Mouse (Mus musculus) midbrain, postnatal 0 days (tissue): ENCODE data around the gene Gm42906. TPM values are rescaled to one million over a fixed set of nuclear protein-coding genes. Genes with fewer than 3 reads are reported as not detected.

Source experiments
- ATAC-seq: fragments of 200-750 bp; cut with Nextera tagmentation; 2 replicates; pipeline ENCODE4 v1.8.0; 2017; ENCODE audit warnings: moderate number of reproducible peaks, mild to moderate bottlenecking, moderate TSS enrichment, moderate library complexity; ENCODE audit not compliant: low FRiP score
- DNase-seq: peaks from one replicate; pipeline ENCODE4 v3.0.0-alpha.2; 2015; ENCODE audit warnings: low spot score
- H3K27ac ChIP-seq: fragments of 300-500 bp; sonication (generic); 2 replicates; pipeline ENCODE4 v1.5.1; 2014; ENCODE audit warnings: low read depth, mild to moderate bottlenecking, low read length, mixed read lengths
- H3K27me3 ChIP-seq: fragments of 300-500 bp; sonication (generic); 2 replicates; pipeline ENCODE4 v1.6.1; 2014; ENCODE audit warnings: low read length, control low read depth, mixed read lengths; ENCODE audit not compliant: insufficient read depth
- H3K36me3 ChIP-seq: fragments of 300-500 bp; sonication (generic); 2 replicates; pipeline ENCODE4 v1.6.1; 2014; ENCODE audit warnings: low read length, control low read depth, mixed read lengths; ENCODE audit not compliant: insufficient read depth
- H3K4me1 ChIP-seq: fragments of 300-500 bp; sonication (generic); 2 replicates; pipeline ENCODE4 v1.6.1; 2014; ENCODE audit warnings: mild to moderate bottlenecking, control low read depth, antibody characterized with exemption, low read length, mixed read lengths; ENCODE audit not compliant: insufficient read depth
- H3K4me2 ChIP-seq: fragments of 300-500 bp; sonication (generic); 2 replicates; pipeline ENCODE4 v1.6.1; 2014; ENCODE audit warnings: low read depth, mild to moderate bottlenecking, low read length, mixed read lengths; ENCODE audit not compliant: poor library complexity, severe bottlenecking
- H3K4me3 ChIP-seq: fragments of 300-500 bp; sonication (generic); 2 replicates; pipeline ENCODE4 v1.5.1; 2014; ENCODE audit warnings: low read depth, mild to moderate bottlenecking, low read length, moderate library complexity
- H3K9ac ChIP-seq: fragments of 300-500 bp; sonication (generic); replicated peaks from 2 replicates; pipeline ENCODE4 v1.6.1; 2014; ENCODE audit warnings: mild to moderate bottlenecking, low read length, moderate library complexity, mixed read lengths; ENCODE audit not compliant: poor library complexity, severe bottlenecking
- H3K9me3 ChIP-seq: fragments of 300-500 bp; sonication (generic); 2 replicates; pipeline ENCODE4 v1.6.1; 2016; ENCODE audit warnings: low read length, control low read depth
- CTCF ChIP-seq: IDR thresholded peaks from 2 replicates; pipeline ENCODE4 v1.5.1; 2016; ENCODE audit warnings: antibody characterized with exemption, mild to moderate bottlenecking
- whole genome bisulfite sequencing: fragments of 180-500 bp; shearing (Covaris S2); extraction: QIAGEN DNeasy Blood & Tissue Kit; methylation state at CpG from one replicate; pipeline ENCODE4 v1.1.7; 2014; 5-methylcytosine and 5-hydroxymethylcytosine counted together
- polyA plus RNA-seq: library from polyadenylated mRNA; unstranded; fragments of >200 nt; fragmentation: Nextera tagmentation; extraction: Ambion mirVana; gene quantifications from 2 replicates; pipeline ENCODE4 v1.2.1, GENCODE M21; 2015
- total RNA-seq: library from RNA; depleted of rRNA; stranded (reverse); fragments of >200 nt; gene quantifications from 2 replicates; pipeline ENCODE4 v1.2.3, GENCODE M21; 2014

The Gm42906 gene
- total and polyA plus RNA-seq, 2 experiments from 2014 or later, result not detected

DNA sequence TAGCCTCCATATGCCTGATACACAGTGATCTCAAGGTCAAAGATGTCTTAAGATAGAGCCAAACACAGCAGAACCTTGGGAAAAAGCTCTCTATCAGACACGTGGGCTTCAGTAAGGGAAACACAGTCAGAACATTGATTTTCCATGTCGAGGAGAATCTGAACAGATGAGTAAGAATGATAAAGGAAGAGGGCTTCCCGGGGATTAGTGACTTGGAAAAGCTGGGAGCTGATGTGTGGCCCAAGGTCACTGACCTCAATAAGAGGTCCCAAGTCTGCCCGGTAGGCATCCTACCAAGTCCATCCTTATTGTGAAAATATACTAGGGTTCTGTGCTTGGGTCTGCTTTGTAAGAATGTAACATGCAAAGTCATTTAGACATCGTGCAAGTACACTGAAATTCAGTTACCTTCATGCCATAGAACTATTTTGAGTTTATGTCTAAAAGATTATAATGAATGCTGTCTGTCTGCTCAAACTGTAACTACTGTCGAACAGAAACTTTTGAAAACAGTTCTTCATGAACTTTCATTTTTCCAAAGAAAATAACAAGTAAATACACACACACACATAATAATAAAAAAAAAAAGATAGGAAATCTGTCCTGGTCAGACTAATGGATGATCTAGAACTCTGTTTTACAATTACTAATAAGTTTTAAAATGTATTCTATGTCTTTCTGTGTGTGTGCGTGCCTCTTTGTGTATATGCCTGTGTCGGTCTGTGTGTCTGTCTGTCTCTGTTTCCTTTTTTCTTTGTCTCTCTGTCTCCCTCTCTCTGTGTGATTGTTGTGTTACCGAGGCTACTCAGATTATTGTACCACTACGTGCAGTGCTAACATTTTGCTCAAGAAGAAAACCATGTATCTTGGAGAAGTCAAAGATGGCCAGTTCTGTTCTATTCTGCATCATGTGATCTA is 322.6 kb downstream of the Gm42906 start:
- Histone ChIP-seq H3K9me3 (no peaks in the 10 kb centered on the region), H3K4me2 (no peak overlapping the region), H3K4me3 (no peak overlapping the region), H3K9ac (no peak overlapping the region), H3K36me3 (no peaks in the 10 kb centered on the region), H3K27me3 (no peaks in the 10 kb centered on the region), H3K27ac (no peak overlapping the region), H3K4me1 (no peaks in the 10 kb centered on the region)
- 76% methylated on average over 10 of the region's 10 CpGs for WGBS
- DNase-seq (no peak), ATAC-seq (no peak)
- TF ChIP-seq CTCF, result no peak

GRCm38 (mm10) chr5:151104354-151105053 is 323.5 kb downstream of the Gm42906 start:
- WGBS, result 50% methylated on average over 9 of the region's 9 CpGs
- H3K9me3 ChIP-seq, result no peaks in the 10 kb centered on the region
- no peak for TF ChIP-seq CTCF
- DNase-seq (no peak), ATAC-seq (peak; percentile 49; the same call in 1 of the 2 replicates)
- no peak overlapping the region for H3K27ac ChIP-seq
- no peak overlapping the region for H3K9ac ChIP-seq
- no peak overlapping the region for H3K4me2 ChIP-seq
- no peaks in the 10 kb centered on the region for H3K4me1 ChIP-seq
- H3K36me3 ChIP-seq, result no peaks in the 10 kb centered on the region
- H3K4me3 ChIP-seq, result no peak overlapping the region
- no peaks in the 10 kb centered on the region for H3K27me3 ChIP-seq

GRCm38 (mm10) chr5:151103284-151103683 is 324.7 kb downstream of the Gm42906 start:
- 82% methylated on average over 4 of the region's 4 CpGs for WGBS

DNA sequence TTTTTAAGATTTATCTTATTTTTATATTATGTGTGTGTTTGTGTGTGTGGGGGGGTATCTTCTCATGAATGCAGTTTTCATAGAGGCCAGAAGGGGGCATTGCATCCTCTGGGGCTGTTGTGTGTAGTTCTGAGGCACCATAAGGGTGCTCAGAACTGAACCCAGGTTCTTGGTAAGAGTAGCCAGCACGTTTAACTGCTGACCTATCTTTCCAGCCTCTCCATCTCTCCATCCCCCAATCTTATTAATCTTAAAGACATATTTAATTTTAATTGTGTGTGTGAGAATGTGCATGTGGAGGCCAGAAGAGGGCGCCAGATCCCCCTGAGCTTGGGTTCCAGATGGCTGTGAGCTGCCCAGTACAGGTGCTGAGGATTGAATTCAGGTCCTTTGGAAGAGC is 325.7 kb downstream of the Gm42906 start:
- DNase-seq, result no peak
- no peak overlapping the region for H3K4me3 ChIP-seq
- no peaks in the 10 kb centered on the region for H3K9me3 ChIP-seq
- no peak overlapping the region for H3K27ac ChIP-seq
- WGBS, result 45% methylated on average over 2 of the region's 2 CpGs
- no peaks in the 10 kb centered on the region for H3K4me1 ChIP-seq
- H3K4me2 ChIP-seq, result no peak overlapping the region
- H3K27me3 ChIP-seq, result no peaks in the 10 kb centered on the region
- TF ChIP-seq CTCF, result peak; percentile 14
- H3K36me3 ChIP-seq, result no peaks in the 10 kb centered on the region
- no peak overlapping the region for H3K9ac ChIP-seq
- ATAC-seq, result no peak

More at GRCm38 (mm10) chr5:151103284-151103683, 324.7 kb downstream of the Gm42906 start:
- Histone ChIP-seq H3K27me3 (no peaks in the 10 kb centered on the region), H3K4me3 (no peak overlapping the region), H3K36me3 (no peaks in the 10 kb centered on the region), H3K9ac (no peak overlapping the region), H3K4me2 (no peak overlapping the region), H3K27ac (no peak overlapping the region), H3K4me1 (no peaks in the 10 kb centered on the region), H3K9me3 (no peaks in the 10 kb centered on the region)
- ATAC-seq (no peak), DNase-seq (no peak)
- TF ChIP-seq CTCF, result no peak

- H3K4me2 ChIP-seq, result no peak overlapping the region
- no peaks in the 10 kb centered on the region for H3K36me3 ChIP-seq
- H3K9me3 ChIP-seq, result no peaks in the 10 kb centered on the region
- H3K4me3 ChIP-seq, result no peak overlapping the region
- H3K9ac ChIP-seq, result no peak overlapping the region
- 82% methylated on average over 6 of the region's 6 CpGs for WGBS
- no peaks in the 10 kb centered on the region for H3K4me1 ChIP-seq
- TF ChIP-seq CTCF, result no peak
- DNase-seq (no peak), ATAC-seq (no peak)
- no peaks in the 10 kb centered on the region for H3K27me3 ChIP-seq
- no peak overlapping the region for H3K27ac ChIP-seq
These were observed 332.0 kb downstream of the Gm42906 start for GRCm38 (mm10) chr5:151096012-151096411.
